Mouse (Mus musculus): ENCODE data around the gene Rhox4a2. TPM values are rescaled to one million over a fixed set of nuclear protein-coding genes. Genes with fewer than 3 reads are reported as not detected.
"Not testable (repeated sequence)": the region's sequence is repeated elsewhere in the genome, so short reads cannot be mapped to it uniquely, and the experiment has no call there.

The Rhox4a2 gene
- polyA plus RNA-seq (2016; fragmentation: Nextera tagmentation; extraction: Ambion mirVana): not detected in 2 replicates

DNA sequence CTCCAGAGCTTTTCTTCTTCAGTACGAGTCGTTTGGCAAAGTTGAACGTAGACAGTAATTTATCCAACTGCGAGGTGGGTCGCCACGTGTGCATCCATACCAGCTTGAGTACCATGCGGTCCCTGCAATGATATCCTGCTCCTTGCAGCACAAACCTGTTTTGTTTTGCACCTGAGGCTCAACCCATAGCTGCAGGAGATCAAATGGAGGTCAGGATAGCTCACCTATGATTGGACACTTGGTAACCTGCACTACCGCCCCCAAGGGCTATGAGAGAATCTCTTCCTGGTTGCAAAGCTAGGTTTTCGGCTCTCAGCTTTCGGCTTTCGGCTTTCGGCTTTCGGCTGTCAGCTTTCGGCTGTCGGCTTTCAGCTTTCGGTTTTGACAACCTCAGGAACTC, at the start of gene Rhox4a2:
TSS of gene Rhox4a2 (plus strand) at position 301 of the 400 bp plus-strand sequence.
- WGBS: 91% methylated on average over 9 of the region's 16 CpGs
- not testable (repeated sequence) for H3K4me2 ChIP-seq (replicated peaks); ATAC-seq (ENCODE audit: low FRiP score, low read depth); H3K9ac ChIP-seq; H3K4me1 ChIP-seq; H3K27ac ChIP-seq; H3K36me3 ChIP-seq; H3K27me3 ChIP-seq (replicated peaks); H3K9me3 ChIP-seq; H3K4me3 ChIP-seq

DNA sequence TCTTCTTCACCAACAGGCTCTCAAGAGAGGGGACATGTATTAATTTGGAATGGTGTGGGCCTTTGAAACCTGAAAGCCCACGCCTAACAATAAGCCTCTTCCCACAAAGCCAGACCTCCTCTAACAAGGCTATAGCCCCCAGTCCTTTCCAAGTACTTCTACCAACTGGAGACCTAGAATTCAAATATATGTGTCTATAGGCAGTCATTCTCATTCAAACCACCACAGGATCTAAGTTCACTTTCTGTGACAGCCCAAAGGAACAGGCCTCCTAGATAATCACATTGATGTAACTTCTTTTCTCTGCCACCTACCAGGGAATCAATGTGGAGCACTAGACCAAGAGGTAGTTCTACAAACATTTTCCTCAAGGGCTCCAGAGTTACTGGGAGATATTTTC, 10.9 kb upstream of the Rhox4a2 start, which contains the start of gene Rhox3a2:
TSS of gene Rhox3a2 (plus strand) at position 301 of the 400 bp plus-strand sequence.
- not testable (repeated sequence) for H3K36me3 ChIP-seq; ATAC-seq (ENCODE audit: low FRiP score, low read depth); H3K9me3 ChIP-seq; H3K4me3 ChIP-seq; H3K9ac ChIP-seq; H3K4me1 ChIP-seq; H3K27ac ChIP-seq; H3K4me2 ChIP-seq (replicated peaks); H3K27me3 ChIP-seq (replicated peaks)
- WGBS: no CpG with 5 or more reads among the region's 1 CpGs

DNA sequence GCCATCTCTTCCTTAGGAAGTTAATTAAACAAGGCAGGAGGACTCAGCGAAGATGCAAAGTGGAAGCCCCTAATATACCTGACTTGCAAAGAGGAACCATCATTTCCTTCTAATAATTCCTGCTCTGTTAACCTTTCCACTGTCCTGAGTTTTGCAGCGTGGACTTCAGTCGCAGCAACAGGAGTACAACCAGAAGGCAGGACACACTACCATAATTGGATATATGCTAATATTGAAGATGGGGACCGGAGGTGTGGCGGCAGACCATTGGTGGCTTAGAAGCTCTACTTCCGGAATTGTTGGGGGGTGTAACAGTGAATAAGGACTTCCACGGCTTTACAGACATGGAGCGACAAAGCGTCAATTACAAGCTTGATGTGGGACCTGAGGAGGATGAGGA, 21.1 kb downstream of the Rhox4a2 start, which contains the start of gene Rhox2b:
TSS of gene Rhox2b (plus strand) at position 301 of the 400 bp plus-strand sequence.
- H3K9ac ChIP-seq; H3K4me1 ChIP-seq; H3K27ac ChIP-seq; H3K36me3 ChIP-seq; H3K4me2 ChIP-seq (replicated peaks); H3K4me3 ChIP-seq; H3K27me3 ChIP-seq (replicated peaks); ATAC-seq (ENCODE audit: low FRiP score, low read depth); H3K9me3 ChIP-seq: not testable (repeated sequence)
- WGBS: no CpG with 5 or more reads among the region's 9 CpGs

DNA sequence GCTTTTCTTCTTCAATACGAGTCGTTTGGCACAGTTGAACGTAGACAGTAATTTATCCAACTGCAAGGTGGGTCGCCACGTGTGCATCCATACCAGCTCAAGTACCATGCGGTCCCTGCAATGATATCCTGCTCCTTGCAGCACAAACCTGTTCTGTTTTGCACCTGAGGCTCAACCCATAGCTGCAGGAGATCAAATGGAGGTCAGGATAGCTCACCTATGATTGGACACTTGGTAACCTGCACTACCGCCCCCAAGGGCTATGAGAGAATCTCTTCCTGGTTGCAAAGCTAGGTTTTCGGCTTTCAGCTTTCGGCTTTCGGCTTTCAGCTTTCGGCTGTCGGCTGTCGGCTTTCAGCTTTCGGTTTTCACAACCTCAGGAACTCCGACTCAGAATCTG, 41.5 kb downstream of the Rhox4a2 start, which contains the start of gene Rhox4b:
TSS of gene Rhox4b (plus strand) at position 301 of the 400 bp plus-strand sequence.
- not testable (repeated sequence) for H3K4me3 ChIP-seq; H3K27me3 ChIP-seq (replicated peaks); H3K36me3 ChIP-seq; ATAC-seq (ENCODE audit: low FRiP score, low read depth); H3K4me1 ChIP-seq; H3K9ac ChIP-seq; H3K4me2 ChIP-seq (replicated peaks); H3K9me3 ChIP-seq; H3K27ac ChIP-seq
- 88% methylated on average over 15 of the region's 15 CpGs for WGBS

Other genes starting within 250 kb of the Rhox4a2 start
- 0.14 and 0.24 TPM in 2 replicates for gene Akap14, start 222.0 kb upstream of the Rhox4a2 start, polyA plus RNA-seq (2016; fragmentation: Nextera tagmentation; extraction: Ambion mirVana)
- gene Ndufa1, start 199.7 kb upstream of the Rhox4a2 start, polyA plus RNA-seq (2016; fragmentation: Nextera tagmentation; extraction: Ambion mirVana): 456 and 492 TPM in 2 replicates
- gene Rnf113a1, start 199.6 kb upstream of the Rhox4a2 start, polyA plus RNA-seq (2016; fragmentation: Nextera tagmentation; extraction: Ambion mirVana): 14.4 and 14.8 TPM in 2 replicates
- gene Gm9, start 179.8 kb upstream of the Rhox4a2 start, polyA plus RNA-seq (2016; fragmentation: Nextera tagmentation; extraction: Ambion mirVana): not detected in 2 replicates
- gene Rhox1, start 168.6 kb upstream of the Rhox4a2 start, polyA plus RNA-seq (2016; fragmentation: Nextera tagmentation; extraction: Ambion mirVana): not detected in 2 replicates
- not detected in 2 replicates for gene Rhox2a, start 145.9 kb upstream of the Rhox4a2 start, polyA plus RNA-seq (2016; fragmentation: Nextera tagmentation; extraction: Ambion mirVana)
- not detected in 2 replicates for gene Rhox3a, start 140.9 kb upstream of the Rhox4a2 start, polyA plus RNA-seq (2016; fragmentation: Nextera tagmentation; extraction: Ambion mirVana)
- not detected in 2 replicates for gene Rhox4a, start 125.5 kb upstream of the Rhox4a2 start, polyA plus RNA-seq (2016; fragmentation: Nextera tagmentation; extraction: Ambion mirVana)
- not detected in 2 replicates for gene Rhox3a2, start 10.8 kb upstream of the Rhox4a2 start, polyA plus RNA-seq (2016; fragmentation: Nextera tagmentation; extraction: Ambion mirVana)
- not detected in 2 replicates for gene Rhox2b, start 21.2 kb downstream of the Rhox4a2 start, polyA plus RNA-seq (2016; fragmentation: Nextera tagmentation; extraction: Ambion mirVana)
- not detected in 2 replicates for gene Rhox4b, start 41.6 kb downstream of the Rhox4a2 start, polyA plus RNA-seq (2016; fragmentation: Nextera tagmentation; extraction: Ambion mirVana)
- not detected in 2 replicates for gene Rhox2c, start 62.8 kb downstream of the Rhox4a2 start, polyA plus RNA-seq (2016; fragmentation: Nextera tagmentation; extraction: Ambion mirVana)
- gene Rhox3c, start 67.7 kb downstream of the Rhox4a2 start, polyA plus RNA-seq (2016; fragmentation: Nextera tagmentation; extraction: Ambion mirVana): not detected in 2 replicates
- not detected in 2 replicates for gene Rhox4c, start 89.5 kb downstream of the Rhox4a2 start, polyA plus RNA-seq (2016; fragmentation: Nextera tagmentation; extraction: Ambion mirVana)
- not detected in 2 replicates for gene Rhox2d, start 102.6 kb downstream of the Rhox4a2 start, polyA plus RNA-seq (2016; fragmentation: Nextera tagmentation; extraction: Ambion mirVana)
- gene Rhox4d, start 123.5 kb downstream of the Rhox4a2 start, polyA plus RNA-seq (2016; fragmentation: Nextera tagmentation; extraction: Ambion mirVana): not detected in 2 replicates
- not detected in 2 replicates for gene Rhox2e, start 139.6 kb downstream of the Rhox4a2 start, polyA plus RNA-seq (2016; fragmentation: Nextera tagmentation; extraction: Ambion mirVana)
- gene Rhox3e, start 151.2 kb downstream of the Rhox4a2 start, polyA plus RNA-seq (2016; fragmentation: Nextera tagmentation; extraction: Ambion mirVana): not detected in 2 replicates
- gene Rhox4e, start 166.6 kb downstream of the Rhox4a2 start, polyA plus RNA-seq (2016; fragmentation: Nextera tagmentation; extraction: Ambion mirVana): not detected in 2 replicates
- not detected in 2 replicates for gene Rhox2f, start 180.6 kb downstream of the Rhox4a2 start, polyA plus RNA-seq (2016; fragmentation: Nextera tagmentation; extraction: Ambion mirVana)
- gene Rhox3f, start 190.1 kb downstream of the Rhox4a2 start, polyA plus RNA-seq (2016; fragmentation: Nextera tagmentation; extraction: Ambion mirVana): not detected in 2 replicates
- gene Rhox4f, start 216.9 kb downstream of the Rhox4a2 start, polyA plus RNA-seq (2016; fragmentation: Nextera tagmentation; extraction: Ambion mirVana): not detected in 2 replicates
- not detected in 2 replicates for gene Rhox3g, start 237.8 kb downstream of the Rhox4a2 start, polyA plus RNA-seq (2016; fragmentation: Nextera tagmentation; extraction: Ambion mirVana)

Measured in neural tube, embryonic 12.5 days (tissue).